Mouse (Mus musculus) bone marrow, adult 2 months (tissue): Measurements from ENCODE around the gene Rabgap1l.

Experiments
- CTCF ChIP-seq: fragments of 200-500 bp; IDR thresholded peaks from 2 replicates; pipeline ENCODE4 v1.5.1; 2011; ENCODE audit warnings: low read length, control low read depth; ENCODE audit not compliant: control insufficient read depth, insufficient read depth
- POLR2A ChIP-seq: fragments of 200-500 bp; IDR thresholded peaks from 2 replicates; pipeline ENCODE4 v1.6.1; 2011; ENCODE audit warnings: low read depth, mild to moderate bottlenecking, control low read depth, low read length, borderline replicate concordance; ENCODE audit not compliant: control insufficient read depth

- no peak for TF ChIP-seq CTCF
- TF ChIP-seq POLR2A = no peak
These were observed 261.6 kb downstream of the Rabgap1l start for GRCm38 (mm10) chr1:160531402-160531801.
